Mouse (Mus musculus): Measurements from ENCODE around the gene Actr8.
A peak's percentile ranks its signal among the peaks of the same experiment; 100 is the strongest.

The Actr8 gene

GRCm38 (mm10) chr14:29996000-29996751 lies 18.0 kb downstream of the Actr8 start:
- no peak for DNase-seq (ENCODE audit: low read depth, low spot score)

- no peak for DNase-seq (ENCODE audit: low read depth, low spot score)
These were observed 19.2 kb downstream of the Actr8 start for GRCm38 (mm10) chr14:29997345-29997744.

- no peak for DNase-seq (ENCODE audit: low read depth, low spot score)
These were observed 20.8 kb downstream of the Actr8 start for GRCm38 (mm10) chr14:29998747-29999474.

- DNase-seq (ENCODE audit: low read depth, low spot score) = no peak
These were observed 21.3 kb downstream of the Actr8 start for GRCm38 (mm10) chr14:29999475-29999811.

- DNase-seq (ENCODE audit: low read depth, low spot score) = no peak
These were observed 30.8 kb downstream of the Actr8 start, which contains the start of the genes Il17rb and Chdh for GRCm38 (mm10) chr14:30008733-30009575. Gene Il17rb, minus strand, starts transcription at chr14:30008896. Gene Chdh, plus strand, starts transcription at chr14:30009023.

GRCm38 (mm10) chr14:30009864-30010560 lies 31.9 kb downstream of the Actr8 start:
- no peak for DNase-seq (ENCODE audit: low read depth, low spot score)

- DNase-seq (ENCODE audit: low read depth, low spot score) = no peak
These were observed 33.9 kb downstream of the Actr8 start for GRCm38 (mm10) chr14:30011886-30012560.

- DNase-seq (ENCODE audit: low read depth, low spot score) = no peak
These were observed 36.4 kb downstream of the Actr8 start for GRCm38 (mm10) chr14:30014487-30014886.

- DNase-seq (ENCODE audit: low read depth, low spot score) = no peak
These were observed 36.9 kb downstream of the Actr8 start for GRCm38 (mm10) chr14:30015008-30015407.

- no peak for DNase-seq (ENCODE audit: low read depth, low spot score)
These were observed 38.5 kb downstream of the Actr8 start for GRCm38 (mm10) chr14:30016666-30017065.

GRCm38 (mm10) chr14:30017794-30018462 lies 39.8 kb downstream of the Actr8 start:
- DNase-seq (ENCODE audit: low read depth, low spot score) = no peak

- no peak for DNase-seq (ENCODE audit: low read depth, low spot score)
These were observed 40.3 kb downstream of the Actr8 start for GRCm38 (mm10) chr14:30018463-30018801.

- no peak for DNase-seq (ENCODE audit: low read depth, low spot score)
These were observed 40.7 kb downstream of the Actr8 start for GRCm38 (mm10) chr14:30018846-30019245.

- no peak for DNase-seq (ENCODE audit: low read depth, low spot score)
These were observed 41.2 kb downstream of the Actr8 start for GRCm38 (mm10) chr14:30019375-30019774.

- DNase-seq (ENCODE audit: low read depth, low spot score) = no peak
These were observed 41.8 kb downstream of the Actr8 start for GRCm38 (mm10) chr14:30019792-30020575.

GRCm38 (mm10) chr14:30022471-30022870 lies 44.3 kb downstream of the Actr8 start:
- DNase-seq (ENCODE audit: low read depth, low spot score) = no peak

- DNase-seq (ENCODE audit: low read depth, low spot score) = no peak
These were observed 46.2 kb downstream of the Actr8 start for GRCm38 (mm10) chr14:30024387-30024786.

- no peak for DNase-seq (ENCODE audit: low read depth, low spot score)
These were observed 49.2 kb downstream of the Actr8 start for GRCm38 (mm10) chr14:30027378-30027777.

GRCm38 (mm10) chr14:30033405-30033804 lies 55.3 kb downstream of the Actr8 start:
- no peak for DNase-seq (ENCODE audit: low read depth, low spot score)

GRCm38 (mm10) chr14:30038431-30038830 lies 60.3 kb downstream of the Actr8 start:
- peak; percentile 28 for DNase-seq (ENCODE audit: low read depth, low spot score)
